Mouse (Mus musculus): ENCODE measurements at regions not wholly inside any gene's neighbourhood (a gene's known extent, or its start where the extent isn't known, plus 50 kb on each side); places are given as distances from the start of the nearest gene placed in this dataset.
"Not testable (repeated sequence)": the region's sequence is repeated elsewhere in the genome, so short reads cannot be mapped to it uniquely, and the experiment has no call there.

GRCm38 (mm10) chr14:52654355-52654754, 158.8 kb upstream of the Olfr1507 start:
- Histone ChIP-seq H3K36me3 (no peaks in the 10 kb centered on the region), H3K4me3 (replicated peaks) (no peak overlapping the region), H3K27me3 (replicated peaks) (no peaks in the 10 kb centered on the region), H3K9ac (replicated peaks) (no peak overlapping the region), H3K27ac (replicated peaks) (no peak overlapping the region), H3K4me2 (no peak overlapping the region), H3K4me1 (no peaks in the 10 kb centered on the region), H3K9me3 (replicated peaks) (no peaks in the 10 kb centered on the region)
- no peak for ATAC-seq (ENCODE audit: low FRiP score)
- WGBS = 71% methylated on average over 6 of the region's 6 CpGs

- 79% methylated on average over 2 of the region's 2 CpGs for WGBS
- H3K9me3 ChIP-seq (replicated peaks) = no peaks in the 10 kb centered on the region; the same call in 1 of the 2 replicates
- H3K4me3 ChIP-seq (replicated peaks) = no peak overlapping the region
- H3K9ac ChIP-seq (replicated peaks) = no peak overlapping the region
- no peak for ATAC-seq (ENCODE audit: low FRiP score)
- H3K36me3 ChIP-seq = no peaks in the 10 kb centered on the region
- no peaks in the 10 kb centered on the region for H3K4me1 ChIP-seq
- H3K27ac ChIP-seq (replicated peaks) = no peak overlapping the region
- no peak overlapping the region for H3K4me2 ChIP-seq
- H3K27me3 ChIP-seq (replicated peaks) = no peaks in the 10 kb centered on the region
Measured at GRCm38 (mm10) chr14:52638179-52638578, 142.6 kb upstream of the Olfr1507 start.

- H3K4me2 ChIP-seq = no peak overlapping the region
- no peaks in the 10 kb centered on the region for H3K36me3 ChIP-seq
- ATAC-seq (ENCODE audit: low FRiP score) = no peak
- H3K27me3 ChIP-seq (replicated peaks) = no peaks in the 10 kb centered on the region
- 31% methylated on average over 4 of the region's 4 CpGs for WGBS
- H3K4me3 ChIP-seq (replicated peaks) = no peak overlapping the region
- H3K9ac ChIP-seq (replicated peaks) = no peak overlapping the region
- H3K4me1 ChIP-seq = no peaks in the 10 kb centered on the region
- no peaks in the 10 kb centered on the region for H3K9me3 ChIP-seq (replicated peaks)
- no peak overlapping the region for H3K27ac ChIP-seq (replicated peaks)
Measured at GRCm38 (mm10) chr14:52622184-52622583, 126.6 kb upstream of the Olfr1507 start.

GRCm38 (mm10) chr14:52580319-52580718, 84.8 kb upstream of the Olfr1507 start:
- Histone ChIP-seq H3K4me3 (replicated peaks) (no peak overlapping the region), H3K36me3 (no peaks in the 10 kb centered on the region), H3K9me3 (replicated peaks) (no peaks in the 10 kb centered on the region; the same call in 1 of the 2 replicates), H3K27ac (replicated peaks) (no peak overlapping the region), H3K27me3 (replicated peaks) (no peaks in the 10 kb centered on the region), H3K4me1 (no peaks in the 10 kb centered on the region), H3K4me2 (no peak overlapping the region), H3K9ac (replicated peaks) (no peak overlapping the region)
- no peak for ATAC-seq (ENCODE audit: low FRiP score)
- 50% methylated on average over 3 of the region's 3 CpGs for WGBS

GRCm38 (mm10) chr14:52566920-52567319, 71.4 kb upstream of the Olfr1507 start:
- H3K4me1 ChIP-seq = no peaks in the 10 kb centered on the region
- no peaks in the 10 kb centered on the region for H3K36me3 ChIP-seq
- no peak overlapping the region for H3K4me3 ChIP-seq (replicated peaks)
- 77% methylated on average over 5 of the region's 5 CpGs for WGBS
- no peak overlapping the region for H3K9ac ChIP-seq (replicated peaks)
- H3K27ac ChIP-seq (replicated peaks) = no peak overlapping the region
- H3K4me2 ChIP-seq = no peak overlapping the region
- no peak for ATAC-seq (ENCODE audit: low FRiP score)
- H3K27me3 ChIP-seq (replicated peaks) = no peaks in the 10 kb centered on the region
- H3K9me3 ChIP-seq (replicated peaks) = no peaks in the 10 kb centered on the region

- no peaks in the 10 kb centered on the region for H3K4me1 ChIP-seq
- no peak for ATAC-seq (ENCODE audit: low FRiP score)
Measured at GRCm38 (mm10) chr14:52565606-52566005, 70.1 kb upstream of the Olfr1507 start.

GRCm38 (mm10) chr14:52556340-52556739, 60.8 kb upstream of the Olfr1507 start:
- not testable (repeated sequence) for H3K9me3 ChIP-seq (replicated peaks); H3K36me3 ChIP-seq; H3K9ac ChIP-seq (replicated peaks); ATAC-seq (ENCODE audit: low FRiP score); H3K4me2 ChIP-seq; H3K27ac ChIP-seq (replicated peaks); H3K4me3 ChIP-seq (replicated peaks); H3K4me1 ChIP-seq; H3K27me3 ChIP-seq (replicated peaks)
- WGBS = 94% methylated on average over 13 of the region's 13 CpGs

More at GRCm38 (mm10) chr14:52565606-52566005, 70.1 kb upstream of the Olfr1507 start:
- H3K4me2 ChIP-seq = no peak overlapping the region
- H3K4me3 ChIP-seq (replicated peaks) = no peak overlapping the region
- H3K9me3 ChIP-seq (replicated peaks) = no peaks in the 10 kb centered on the region
- H3K27ac ChIP-seq (replicated peaks) = no peak overlapping the region
- 70% methylated on average over 4 of the region's 4 CpGs for WGBS
- no peak overlapping the region for H3K9ac ChIP-seq (replicated peaks)
- H3K36me3 ChIP-seq = no peaks in the 10 kb centered on the region
- no peaks in the 10 kb centered on the region for H3K27me3 ChIP-seq (replicated peaks)

GRCm38 (mm10) chr14:52553399-52553798, 57.9 kb upstream of the Olfr1507 start:
- Histone ChIP-seq H3K36me3 (no peaks in the 10 kb centered on the region), H3K27me3 (replicated peaks) (no peaks in the 10 kb centered on the region), H3K9me3 (replicated peaks) (no peaks in the 10 kb centered on the region), H3K4me1 (no peaks in the 10 kb centered on the region), H3K27ac (replicated peaks) (no peak overlapping the region), H3K4me2 (no peak overlapping the region), H3K9ac (replicated peaks) (no peak overlapping the region), H3K4me3 (replicated peaks) (no peak overlapping the region)
- no peak for ATAC-seq (ENCODE audit: low FRiP score)

GRCm38 (mm10) chr14:52547933-52548332, 52.4 kb upstream of the Olfr1507 start:
- no peaks in the 10 kb centered on the region for H3K27me3 ChIP-seq (replicated peaks)
- no peak overlapping the region for H3K9ac ChIP-seq (replicated peaks)
- no peaks in the 10 kb centered on the region for H3K36me3 ChIP-seq
- no peak overlapping the region for H3K27ac ChIP-seq (replicated peaks)
- no peaks in the 10 kb centered on the region for H3K9me3 ChIP-seq (replicated peaks)
- WGBS = 68% methylated on average over 1 of the region's 1 CpGs
- no peak overlapping the region for H3K4me2 ChIP-seq
- ATAC-seq (ENCODE audit: low FRiP score) = no peak
- no peak overlapping the region for H3K4me3 ChIP-seq (replicated peaks)
- no peaks in the 10 kb centered on the region for H3K4me1 ChIP-seq

Measured in neural tube, embryonic 15.5 days (tissue).